Mouse (Mus musculus): ENCODE data around the gene Pde4b. TPM values are rescaled to one million over a fixed set of nuclear protein-coding genes. Genes with fewer than 3 reads are reported as not detected.

Pde4b gene
- polyA plus RNA-seq, 1 experiment = 11.5 TPM

DNA sequence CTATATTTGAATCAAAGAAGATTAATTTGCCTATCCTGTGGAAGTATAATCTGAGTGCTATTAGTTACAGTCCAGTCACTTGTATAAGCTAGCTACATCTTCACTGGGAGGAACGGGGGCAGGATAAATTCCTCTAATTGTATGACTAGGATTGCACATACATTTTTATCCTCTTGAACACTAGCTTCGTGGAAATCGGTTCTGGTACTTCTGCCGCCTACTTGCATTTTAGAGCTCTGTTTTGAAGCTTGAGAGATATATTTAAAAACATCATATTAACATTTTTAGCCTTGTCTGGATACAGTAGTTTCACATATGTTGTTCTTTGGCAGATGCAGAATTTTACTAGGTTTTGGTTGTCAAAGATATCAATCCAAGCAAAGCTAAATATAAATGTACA is 310.0 kb downstream of the Pde4b start:
- no peak for TF ChIP-seq CTCF (conservative IDR thresholded peaks at IDR 0.05; ENCODE audit: insufficient read depth, insufficient read length, low read depth, low read length)
- no peak for TF ChIP-seq POLR2A (IDR thresholded peaks at IDR 0.05; ENCODE audit: low read depth, low read length)
- H3K27me3 ChIP-seq (replicated peaks; ENCODE audit: control insufficient read depth, insufficient read depth, low read length) = no peaks in the 10 kb centered on the region
- no peaks in the 10 kb centered on the region for H3K4me1 ChIP-seq (ENCODE audit: control insufficient read depth, insufficient read depth, low read length)
- no peak overlapping the region for H3K27ac ChIP-seq (ENCODE audit: insufficient read depth, low read depth, low read length)
- no peak overlapping the region for H3K4me3 ChIP-seq (ENCODE audit: insufficient read depth, low read depth, low read length)
- DNase-seq = no peak
- no peaks in the 10 kb centered on the region for H3K36me3 ChIP-seq (ENCODE audit: control insufficient read depth, insufficient read depth, low read length)
- 96% methylated on average over 4 of the region's 4 CpGs for WGBS

DNA sequence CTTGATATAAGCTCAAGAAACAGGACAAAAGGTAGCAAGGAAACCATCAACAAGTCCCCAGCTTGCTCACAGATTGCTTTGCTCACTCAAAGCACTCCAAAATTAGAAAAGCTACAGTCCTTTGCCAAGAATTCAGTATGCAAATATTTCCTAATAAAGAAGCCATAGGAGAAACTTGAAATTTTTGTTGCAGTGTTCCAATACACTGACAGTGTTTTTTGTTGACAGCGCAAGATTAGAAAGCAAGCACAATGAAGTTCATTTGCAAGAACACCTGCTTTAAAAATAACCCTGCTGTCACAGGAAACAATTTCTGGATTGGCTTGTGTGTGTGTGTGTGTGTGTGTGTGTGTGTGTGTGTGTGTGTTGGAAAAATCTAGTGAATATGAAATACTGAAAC is 311.2 kb downstream of the Pde4b start:
- no peak for TF ChIP-seq POLR2A (IDR thresholded peaks at IDR 0.05; ENCODE audit: low read depth, low read length)
- TF ChIP-seq CTCF (conservative IDR thresholded peaks at IDR 0.05; ENCODE audit: insufficient read depth, insufficient read length, low read depth, low read length) = no peak
- 91% methylated on average over 1 of the region's 1 CpGs for WGBS
- Histone ChIP-seq H3K4me3 (ENCODE audit: insufficient read depth, low read depth, low read length) (no peak overlapping the region), H3K27ac (ENCODE audit: insufficient read depth, low read depth, low read length) (no peak overlapping the region), H3K4me1 (ENCODE audit: control insufficient read depth, insufficient read depth, low read length) (no peaks in the 10 kb centered on the region), H3K27me3 (replicated peaks; ENCODE audit: control insufficient read depth, insufficient read depth, low read length) (no peaks in the 10 kb centered on the region), H3K36me3 (ENCODE audit: control insufficient read depth, insufficient read depth, low read length) (no peaks in the 10 kb centered on the region)
- no peak for DNase-seq

DNA sequence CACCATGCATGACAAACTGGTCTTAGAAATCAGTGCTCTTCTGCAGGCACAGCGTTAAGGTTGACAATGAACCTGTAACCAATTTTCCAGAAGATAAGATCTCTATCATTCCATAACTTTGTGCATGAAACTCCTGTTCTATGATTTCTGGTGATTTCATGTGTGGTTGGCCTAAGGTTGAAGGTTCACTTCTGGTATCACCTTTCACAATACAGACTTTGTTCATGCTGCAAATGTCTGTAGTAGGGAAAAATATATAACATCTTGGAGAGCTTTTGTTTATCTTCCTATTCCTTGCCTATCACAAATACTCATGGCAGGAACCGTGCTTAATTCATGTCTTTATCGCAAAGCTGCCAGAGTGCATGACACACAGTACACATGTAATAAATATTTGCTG is 319.5 kb downstream of the Pde4b start:
- Histone ChIP-seq H3K4me1 (ENCODE audit: control insufficient read depth, insufficient read depth, low read length) (no peaks in the 10 kb centered on the region), H3K27me3 (replicated peaks; ENCODE audit: control insufficient read depth, insufficient read depth, low read length) (no peaks in the 10 kb centered on the region), H3K27ac (ENCODE audit: insufficient read depth, low read depth, low read length) (no peak overlapping the region), H3K36me3 (ENCODE audit: control insufficient read depth, insufficient read depth, low read length) (no peaks in the 10 kb centered on the region), H3K4me3 (ENCODE audit: insufficient read depth, low read depth, low read length) (no peak overlapping the region)
- 72% methylated on average over 3 of the region's 3 CpGs for WGBS
- TF ChIP-seq CTCF (conservative IDR thresholded peaks at IDR 0.05; ENCODE audit: insufficient read depth, insufficient read length, low read depth, low read length) (no peak), POLR2A (IDR thresholded peaks at IDR 0.05; ENCODE audit: low read depth, low read length) (no peak)
- DNase-seq = no peak

DNA sequence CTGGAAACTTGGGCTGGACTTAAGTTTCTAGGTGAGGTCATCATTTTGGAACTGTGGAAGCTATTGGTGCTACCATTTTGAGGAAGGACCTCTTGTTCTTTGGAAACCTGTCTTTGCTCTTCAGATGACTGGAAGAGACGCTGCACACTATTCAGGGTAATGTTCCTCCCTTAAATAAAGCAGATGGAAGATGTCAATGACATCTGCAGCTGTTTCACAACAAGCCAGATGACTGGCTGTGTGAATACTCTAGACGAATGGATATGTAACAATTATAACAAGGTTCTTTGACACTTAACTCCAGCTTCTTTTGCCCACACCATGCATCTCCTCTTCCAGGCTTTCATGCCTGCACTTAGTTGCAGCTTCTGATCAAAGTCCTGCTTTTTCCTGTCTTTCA is 320.8 kb downstream of the Pde4b start:
- Histone ChIP-seq H3K4me3 (ENCODE audit: insufficient read depth, low read depth, low read length) (no peak overlapping the region), H3K27ac (ENCODE audit: insufficient read depth, low read depth, low read length) (no peak overlapping the region), H3K4me1 (ENCODE audit: control insufficient read depth, insufficient read depth, low read length) (no peaks in the 10 kb centered on the region), H3K27me3 (replicated peaks; ENCODE audit: control insufficient read depth, insufficient read depth, low read length) (no peaks in the 10 kb centered on the region), H3K36me3 (ENCODE audit: control insufficient read depth, insufficient read depth, low read length) (no peaks in the 10 kb centered on the region)
- whole genome bisulfite sequencing = 63% methylated on average over 2 of the region's 2 CpGs
- no peak for TF ChIP-seq CTCF (conservative IDR thresholded peaks at IDR 0.05; ENCODE audit: insufficient read depth, insufficient read length, low read depth, low read length)
- TF ChIP-seq POLR2A (IDR thresholded peaks at IDR 0.05; ENCODE audit: low read depth, low read length) = no peak
- DNase-seq = no peak

DNA sequence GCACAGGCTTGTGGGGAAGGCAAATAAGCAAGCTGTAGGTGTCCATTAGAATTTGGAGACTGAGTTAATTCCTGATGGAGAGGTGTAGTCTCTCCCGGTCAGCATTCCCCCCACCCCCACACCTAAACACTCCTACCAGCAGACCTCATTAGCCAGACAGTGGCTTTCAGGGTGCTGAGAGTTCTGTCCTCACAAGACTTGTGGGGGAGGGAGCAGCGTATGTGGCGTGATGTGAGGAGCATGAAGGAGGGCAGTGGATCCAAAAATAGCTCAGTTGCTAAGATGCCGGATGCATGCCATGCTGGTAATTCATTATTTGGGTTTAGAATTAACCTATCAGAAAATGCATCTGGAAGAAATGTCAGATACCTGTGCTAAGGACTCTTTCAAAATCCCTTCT is 321.6 kb downstream of the Pde4b start:
- Histone ChIP-seq H3K27me3 (replicated peaks; ENCODE audit: control insufficient read depth, insufficient read depth, low read length) (no peaks in the 10 kb centered on the region), H3K27ac (ENCODE audit: insufficient read depth, low read depth, low read length) (no peak overlapping the region), H3K4me3 (ENCODE audit: insufficient read depth, low read depth, low read length) (no peak overlapping the region), H3K36me3 (ENCODE audit: control insufficient read depth, insufficient read depth, low read length) (no peaks in the 10 kb centered on the region), H3K4me1 (ENCODE audit: control insufficient read depth, insufficient read depth, low read length) (no peaks in the 10 kb centered on the region)
- TF ChIP-seq CTCF (conservative IDR thresholded peaks at IDR 0.05; ENCODE audit: insufficient read depth, insufficient read length, low read depth, low read length) = no peak
- no peak for TF ChIP-seq POLR2A (IDR thresholded peaks at IDR 0.05; ENCODE audit: low read depth, low read length)
- DNase-seq = no peak
- WGBS = 29% methylated on average over 4 of the region's 4 CpGs

DNA sequence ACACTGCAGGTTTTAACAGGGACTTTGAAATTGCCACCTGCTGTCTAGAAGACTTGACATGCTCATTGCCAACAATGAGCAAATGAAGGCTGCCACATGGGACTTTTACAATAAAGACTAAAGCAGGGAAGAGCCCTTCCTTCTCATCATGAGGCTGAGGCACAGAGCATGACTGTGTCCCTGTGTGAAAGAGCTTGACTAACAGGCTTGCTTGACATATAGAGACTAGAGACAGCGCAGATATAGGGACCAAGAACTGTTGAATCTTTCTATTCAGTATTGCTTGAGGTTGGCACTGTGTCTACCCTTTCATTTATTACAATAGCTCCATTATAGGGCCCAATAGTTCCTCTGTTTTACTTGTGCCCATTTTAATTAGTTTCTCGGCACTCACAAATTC is 325.8 kb downstream of the Pde4b start:
- H3K4me3 ChIP-seq (ENCODE audit: insufficient read depth, low read depth, low read length) = no peak overlapping the region
- TF ChIP-seq POLR2A (IDR thresholded peaks at IDR 0.05; ENCODE audit: low read depth, low read length) (no peak), CTCF (conservative IDR thresholded peaks at IDR 0.05; ENCODE audit: insufficient read depth, insufficient read length, low read depth, low read length) (no peak)
- H3K27me3 ChIP-seq (replicated peaks; ENCODE audit: control insufficient read depth, insufficient read depth, low read length) = no peaks in the 10 kb centered on the region
- H3K36me3 ChIP-seq (ENCODE audit: control insufficient read depth, insufficient read depth, low read length) = no peaks in the 10 kb centered on the region
- no peak for DNase-seq
- WGBS = 90% methylated on average over 2 of the region's 2 CpGs
- H3K4me1 ChIP-seq (ENCODE audit: control insufficient read depth, insufficient read depth, low read length) = no peaks in the 10 kb centered on the region
- no peak overlapping the region for H3K27ac ChIP-seq (ENCODE audit: insufficient read depth, low read depth, low read length)

DNA sequence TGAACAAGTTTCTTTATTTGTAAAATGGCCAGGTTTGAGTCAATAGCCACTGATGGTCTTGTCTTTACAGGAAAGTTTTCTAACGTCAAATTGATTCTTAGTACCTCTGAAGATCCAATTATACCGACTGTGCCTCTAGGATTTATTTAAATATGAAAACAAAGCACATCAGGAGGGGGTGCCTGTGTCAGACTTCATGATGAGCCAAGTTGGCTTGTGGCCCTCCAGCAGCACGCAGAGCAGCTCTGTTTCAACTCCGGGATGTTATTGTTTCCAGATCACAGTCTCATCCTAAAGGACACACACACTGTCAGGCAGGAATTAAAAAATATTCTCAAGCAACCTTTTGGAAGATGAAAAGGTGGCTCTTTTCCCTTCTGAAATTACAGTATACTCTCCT is 326.5 kb downstream of the Pde4b start:
- Histone ChIP-seq H3K4me1 (ENCODE audit: control insufficient read depth, insufficient read depth, low read length) (no peaks in the 10 kb centered on the region), H3K4me3 (ENCODE audit: insufficient read depth, low read depth, low read length) (no peak overlapping the region), H3K27me3 (replicated peaks; ENCODE audit: control insufficient read depth, insufficient read depth, low read length) (no peaks in the 10 kb centered on the region), H3K27ac (ENCODE audit: insufficient read depth, low read depth, low read length) (no peak overlapping the region), H3K36me3 (ENCODE audit: control insufficient read depth, insufficient read depth, low read length) (no peaks in the 10 kb centered on the region)
- 66% methylated on average over 4 of the region's 4 CpGs for WGBS
- no peak for DNase-seq
- TF ChIP-seq CTCF (conservative IDR thresholded peaks at IDR 0.05; ENCODE audit: insufficient read depth, insufficient read length, low read depth, low read length) = no peak
- TF ChIP-seq POLR2A (IDR thresholded peaks at IDR 0.05; ENCODE audit: low read depth, low read length) = no peak

DNA sequence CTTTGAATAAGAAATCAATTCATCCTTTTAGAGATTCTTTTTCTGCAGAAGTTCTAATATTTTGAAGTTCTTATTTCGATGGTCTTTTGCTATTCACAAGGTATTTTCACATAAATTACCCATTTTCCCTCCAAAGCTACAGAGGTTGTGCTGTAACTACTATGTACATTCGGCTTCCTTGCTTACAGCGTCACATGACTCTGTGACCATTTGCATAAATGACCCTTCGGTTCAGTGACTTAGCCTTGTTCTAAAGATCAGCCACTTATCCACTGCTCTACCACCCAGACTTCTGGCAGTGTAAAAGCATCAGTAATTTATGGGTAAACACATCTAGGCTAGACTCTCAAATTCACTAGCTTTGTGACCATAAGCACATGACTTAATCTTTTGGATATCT is 327.3 kb downstream of the Pde4b start:
- DNase-seq = no peak
- Histone ChIP-seq H3K4me3 (ENCODE audit: insufficient read depth, low read depth, low read length) (no peak overlapping the region), H3K36me3 (ENCODE audit: control insufficient read depth, insufficient read depth, low read length) (no peaks in the 10 kb centered on the region), H3K4me1 (ENCODE audit: control insufficient read depth, insufficient read depth, low read length) (no peaks in the 10 kb centered on the region), H3K27me3 (replicated peaks; ENCODE audit: control insufficient read depth, insufficient read depth, low read length) (no peaks in the 10 kb centered on the region), H3K27ac (ENCODE audit: insufficient read depth, low read depth, low read length) (no peak overlapping the region)
- TF ChIP-seq POLR2A (IDR thresholded peaks at IDR 0.05; ENCODE audit: low read depth, low read length) (no peak), CTCF (conservative IDR thresholded peaks at IDR 0.05; ENCODE audit: insufficient read depth, insufficient read length, low read depth, low read length) (no peak)
- WGBS = 60% methylated on average over 4 of the region's 4 CpGs

Measured in kidney, adult 2 months (tissue).